Mouse (Mus musculus) cerebellum, adult 11-12 months (tissue): ENCODE data around the gene Rspo1.
A peak's percentile ranks its signal among the peaks of the same experiment; 100 is the strongest.

ENCODE experiments used
- DNase-seq: peaks from one replicate; pipeline ENCODE4 v3.0.0; 2022

The Rspo1 gene

DNA sequence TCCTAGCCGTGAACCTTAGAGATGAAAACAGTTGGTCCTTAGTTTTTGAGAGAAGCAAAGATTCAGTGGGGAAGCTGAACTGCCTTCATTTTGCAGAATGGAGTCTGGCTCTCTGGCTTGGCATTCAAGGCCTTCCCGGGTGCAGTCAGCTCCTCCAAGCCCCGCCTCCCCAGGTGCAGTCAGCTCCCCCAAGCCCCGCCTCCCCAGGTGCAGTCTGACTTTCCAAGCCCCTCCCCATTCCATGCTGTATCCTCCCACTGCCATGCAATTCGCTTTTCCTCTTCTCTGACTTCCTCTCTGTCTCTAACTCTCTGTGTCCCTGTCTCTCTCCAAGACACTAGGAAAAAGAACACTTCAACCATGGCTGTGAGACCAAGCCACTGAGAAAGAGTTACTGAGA, 8.0 kb upstream of the Rspo1 start:
- DNase-seq: no peak

DNA sequence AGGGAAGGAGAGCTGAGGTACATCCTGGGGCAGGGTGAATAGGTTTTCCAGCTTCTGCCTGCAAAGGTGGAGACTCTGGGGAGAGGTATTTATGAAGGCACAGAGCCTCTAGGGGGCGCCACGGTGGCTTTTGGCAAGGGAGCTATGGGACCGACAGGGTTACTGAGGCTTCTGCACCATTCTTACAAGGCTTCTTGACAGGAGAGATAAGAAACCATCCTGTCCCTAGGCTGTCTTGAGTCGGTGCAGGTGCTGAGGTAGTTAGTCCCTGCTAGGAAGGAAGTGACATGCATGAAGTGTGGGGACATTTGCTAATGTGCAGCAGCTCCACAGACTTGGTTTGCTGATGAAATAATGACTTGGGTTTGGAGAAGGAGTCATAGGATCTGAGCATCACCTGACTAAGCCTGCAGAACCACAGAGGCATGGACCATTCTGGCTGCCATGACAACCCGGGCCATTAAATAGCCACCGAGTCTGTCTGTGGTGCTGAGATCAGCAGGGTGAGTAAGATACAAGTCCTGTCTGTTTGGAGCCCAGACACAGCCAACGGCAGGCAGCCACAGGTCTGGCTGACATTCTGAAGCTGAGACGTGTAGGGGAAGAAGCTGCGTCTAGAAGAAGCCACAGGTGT, 2.2 kb upstream of the Rspo1 start:
- no peak for DNase-seq

DNA sequence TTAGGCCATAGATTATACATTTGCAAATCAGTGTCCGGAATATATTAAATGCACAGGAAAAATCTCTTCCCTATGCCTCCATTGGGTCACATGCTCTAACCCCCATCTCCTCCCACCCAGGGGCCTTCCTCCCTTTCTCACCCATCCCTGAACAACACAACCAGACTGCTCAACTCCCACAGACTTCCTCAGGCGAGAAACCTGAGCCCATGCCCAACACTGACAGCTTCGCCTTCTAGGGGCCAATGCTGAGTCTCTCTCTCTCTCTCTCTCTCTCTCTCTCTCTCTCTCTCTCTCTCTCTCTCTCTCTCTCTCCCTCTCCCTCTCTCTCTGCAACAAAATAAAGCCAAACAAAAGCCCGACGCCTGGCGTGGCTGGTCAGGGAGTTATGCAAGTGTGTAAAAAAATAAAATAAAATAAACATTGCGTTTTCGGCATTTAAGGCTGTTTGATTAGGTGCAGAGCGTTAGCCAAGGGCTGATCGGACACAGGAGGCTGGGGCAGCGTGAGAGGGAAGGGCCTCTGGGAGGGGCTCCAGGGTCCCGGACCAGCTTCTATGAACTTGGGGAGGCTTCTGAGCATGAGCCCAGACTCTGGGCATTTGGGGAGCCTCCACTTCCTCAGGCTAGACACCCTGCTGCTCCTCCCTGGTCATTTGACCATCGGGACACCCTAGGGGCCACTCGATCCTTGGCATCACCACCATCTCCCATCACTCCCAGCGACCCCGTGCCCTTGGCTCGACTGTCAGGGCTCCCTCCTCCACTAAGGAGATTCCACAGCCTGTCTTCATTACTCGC, 1.2 kb upstream of the Rspo1 start:
- DNase-seq: no peak

DNA sequence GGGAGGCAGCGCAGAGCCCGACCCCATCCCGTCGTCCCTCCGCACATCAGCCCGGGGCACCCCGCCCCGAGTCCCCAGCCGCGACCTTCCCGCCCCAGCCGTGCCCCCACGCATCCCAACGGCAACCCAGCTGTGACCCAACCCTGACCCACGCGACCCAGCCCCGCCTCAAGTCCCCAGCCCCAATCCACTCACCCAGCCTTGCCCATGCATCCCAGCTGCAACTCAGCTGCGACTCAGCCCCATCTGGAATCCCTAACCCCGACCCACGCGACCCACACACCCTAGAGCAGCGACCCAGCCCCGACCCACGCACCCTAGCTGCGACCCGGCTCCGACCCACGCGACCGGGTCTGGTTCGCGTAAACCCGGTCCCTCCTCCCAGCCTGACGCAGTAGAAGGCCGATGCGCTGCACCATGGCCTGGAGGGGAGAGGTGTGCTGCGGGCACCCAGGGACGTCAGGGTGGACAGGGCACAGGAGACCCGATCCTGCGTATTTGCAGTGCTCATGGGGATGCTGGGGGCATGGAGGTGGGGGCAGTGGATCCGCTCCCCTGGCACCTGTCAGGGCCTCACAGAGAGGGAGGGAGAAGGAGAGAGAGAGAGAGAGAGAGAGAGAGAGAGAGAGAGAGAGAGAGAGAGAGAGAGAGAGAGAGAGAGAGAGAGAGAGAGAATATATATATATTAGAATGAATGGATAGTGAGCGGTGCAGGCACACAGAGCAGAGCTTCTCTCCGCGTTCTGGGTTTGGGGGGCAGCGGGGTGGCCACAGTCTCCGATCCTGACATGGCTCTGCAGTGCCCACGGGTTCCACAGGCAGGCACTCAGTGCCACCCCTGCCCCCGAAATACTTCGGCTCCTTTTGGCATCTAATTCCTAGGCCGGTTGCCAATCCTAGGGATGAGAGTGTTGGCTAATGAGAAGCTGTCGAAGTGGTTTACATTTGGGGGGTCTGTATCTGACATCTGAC, 795 bp downstream of the Rspo1 start:
- no peak for DNase-seq

DNA sequence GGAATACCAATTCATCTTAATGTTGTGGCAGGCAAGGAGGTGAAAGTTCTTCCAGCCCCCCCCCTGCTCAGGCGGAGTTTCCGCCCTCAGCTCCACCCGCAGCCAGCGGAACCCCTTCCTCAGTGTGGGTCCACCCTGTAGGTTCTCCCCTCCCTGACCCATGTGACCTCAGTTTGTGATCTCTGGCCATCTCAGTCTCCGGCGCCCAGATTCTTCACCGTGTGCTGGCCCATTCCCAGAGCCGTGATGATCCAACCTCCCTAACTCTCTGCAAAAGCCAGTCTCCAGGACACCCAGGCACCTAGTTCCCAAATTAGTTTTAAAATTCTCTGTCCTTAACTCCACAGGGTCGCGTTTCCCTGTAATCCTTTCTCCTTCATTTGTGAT, 1.5 kb downstream of the Rspo1 start:
- DNase-seq: no peak

DNA sequence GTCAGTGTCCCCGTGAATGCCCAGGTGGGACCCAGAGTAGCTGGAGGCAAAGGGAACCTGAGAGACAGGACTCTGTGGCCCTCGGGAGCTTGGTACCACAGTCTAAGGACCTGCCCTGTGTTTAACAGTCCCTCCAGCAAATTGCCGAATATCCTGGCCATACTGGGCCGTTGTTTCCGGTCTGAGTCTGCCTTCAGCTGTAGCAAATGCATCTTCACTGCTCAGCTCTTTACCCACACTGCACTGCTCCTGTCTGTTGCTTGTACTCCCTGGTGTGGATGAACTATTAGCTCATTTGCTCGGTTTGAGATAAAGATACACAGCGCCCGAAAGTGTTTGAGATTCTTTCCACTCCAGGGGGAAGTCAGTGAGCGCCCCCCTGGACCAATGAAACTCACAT, 2.2 kb downstream of the Rspo1 start:
- DNase-seq: no peak

DNA sequence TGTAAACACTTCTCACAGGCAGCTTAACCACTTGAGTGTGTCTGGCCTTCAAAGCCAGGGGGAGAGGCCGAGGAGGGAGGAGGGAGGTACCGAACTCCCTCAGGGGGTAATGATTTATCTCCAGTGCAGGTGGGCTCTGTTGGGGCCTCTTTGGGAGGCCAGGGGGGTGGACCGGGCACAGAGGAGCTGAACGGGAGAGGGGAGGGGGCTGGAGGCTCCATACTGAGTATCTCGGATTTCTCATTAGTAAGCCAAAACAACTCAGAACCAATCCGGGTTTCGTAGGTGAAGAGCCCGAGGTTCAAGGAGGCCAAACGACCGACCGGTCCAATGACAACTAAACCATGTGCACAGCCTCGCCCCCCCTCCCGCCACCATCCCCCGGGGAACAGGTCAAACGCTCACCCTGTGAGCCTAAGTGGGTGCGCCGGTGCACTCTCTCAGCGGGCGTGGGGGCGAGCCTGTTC, 3.6 kb downstream of the Rspo1 start:
- no peak for DNase-seq

DNA sequence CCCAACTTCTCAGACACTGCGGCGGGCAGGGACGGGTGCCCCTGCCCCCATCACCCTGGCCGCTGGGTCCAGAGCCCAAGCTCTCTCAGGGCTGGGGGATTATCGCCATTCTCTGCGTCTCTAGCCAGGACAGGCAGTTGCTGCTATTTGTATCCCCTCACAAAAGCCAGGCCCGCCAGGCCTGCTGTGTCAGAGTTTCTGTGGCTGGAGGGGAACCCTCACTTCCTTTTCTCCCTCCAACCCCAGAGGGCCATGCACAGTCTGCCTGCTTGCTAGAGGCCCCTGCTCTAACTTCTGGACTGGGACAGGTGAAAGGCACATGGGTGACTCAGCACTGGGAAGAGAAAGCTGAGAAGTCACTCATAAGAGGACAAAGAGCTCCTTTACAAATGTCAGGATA, 4.1 kb downstream of the Rspo1 start:
- no peak for DNase-seq

GRCm38 (mm10) chr4:124997479-124998147, 11.4 kb downstream of the Rspo1 start:
- no peak for DNase-seq

GRCm38 (mm10) chr4:124999548-124999947, 13.3 kb downstream of the Rspo1 start:
- no peak for DNase-seq

GRCm38 (mm10) chr4:125002978-125003377, 16.7 kb downstream of the Rspo1 start:
- DNase-seq: no peak

GRCm38 (mm10) chr4:125004886-125005285, 18.7 kb downstream of the Rspo1 start:
- DNase-seq: no peak

DNA sequence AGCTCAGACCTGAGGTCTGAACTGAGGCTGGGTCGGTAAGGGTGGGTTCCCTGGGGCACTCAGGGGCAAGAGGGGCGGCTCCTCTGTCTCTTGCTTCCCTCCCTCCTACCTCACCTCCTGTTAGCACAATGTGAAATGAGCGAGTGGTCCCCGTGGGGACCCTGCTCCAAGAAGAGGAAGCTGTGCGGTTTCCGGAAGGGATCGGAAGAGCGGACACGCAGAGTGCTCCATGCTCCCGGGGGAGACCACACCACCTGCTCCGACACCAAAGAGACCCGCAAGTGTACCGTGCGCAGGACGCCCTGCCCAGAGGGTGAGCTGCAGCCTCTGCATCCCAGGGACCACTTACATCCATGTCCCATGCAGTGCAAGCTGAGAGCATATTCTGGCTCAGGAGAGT, 21.2 kb downstream of the Rspo1 start:
- no peak for DNase-seq

DNA sequence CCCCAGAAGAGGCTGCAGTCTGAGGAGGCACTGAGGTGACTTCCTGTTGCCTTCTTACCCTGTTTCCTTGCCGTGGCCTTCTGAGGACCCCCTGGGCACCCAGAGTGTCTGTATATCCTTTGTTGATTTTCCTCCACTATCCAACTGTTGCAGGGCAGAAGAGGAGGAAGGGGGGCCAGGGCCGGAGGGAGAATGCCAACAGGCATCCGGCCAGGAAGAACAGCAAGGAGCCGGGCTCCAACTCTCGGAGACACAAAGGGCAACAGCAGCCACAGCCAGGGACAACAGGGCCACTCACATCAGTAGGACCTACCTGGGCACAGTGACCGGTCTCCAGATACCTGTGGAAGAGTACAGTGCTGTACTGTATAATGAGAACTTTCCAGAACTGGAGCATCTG, 22.0 kb downstream of the Rspo1 start:
- no peak for DNase-seq

DNA sequence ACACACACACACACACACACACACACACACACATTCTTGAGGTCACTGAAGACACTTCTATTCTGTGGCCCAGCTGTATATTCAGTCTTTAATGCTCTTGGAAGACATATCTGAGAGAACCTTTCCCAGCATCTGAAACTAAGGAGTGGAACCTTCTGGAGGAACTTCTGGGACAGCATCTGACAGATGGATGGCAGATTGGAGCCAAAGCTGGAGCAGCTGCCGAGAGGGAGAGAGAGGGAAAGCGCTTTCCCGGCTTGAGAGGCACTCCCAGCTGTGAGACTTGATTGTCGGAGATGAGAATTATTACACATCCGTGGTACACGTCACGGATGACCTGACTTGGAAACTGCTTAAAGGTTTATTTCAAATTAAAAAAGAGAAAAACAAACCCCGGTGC, 22.5 kb downstream of the Rspo1 start:
- DNase-seq: no peak

- DNase-seq: no peak
These were observed 29.8 kb downstream of the Rspo1 start, which contains the start of gene Gnl2 for GRCm38 (mm10) chr4:125015806-125016635. Gene Gnl2 (plus strand): TSS chr4:125016585.

GRCm38 (mm10) chr4:125017431-125017830, 31.2 kb downstream of the Rspo1 start:
- no peak for DNase-seq

GRCm38 (mm10) chr4:125020780-125021538, 34.7 kb downstream of the Rspo1 start:
- no peak for DNase-seq

DNA sequence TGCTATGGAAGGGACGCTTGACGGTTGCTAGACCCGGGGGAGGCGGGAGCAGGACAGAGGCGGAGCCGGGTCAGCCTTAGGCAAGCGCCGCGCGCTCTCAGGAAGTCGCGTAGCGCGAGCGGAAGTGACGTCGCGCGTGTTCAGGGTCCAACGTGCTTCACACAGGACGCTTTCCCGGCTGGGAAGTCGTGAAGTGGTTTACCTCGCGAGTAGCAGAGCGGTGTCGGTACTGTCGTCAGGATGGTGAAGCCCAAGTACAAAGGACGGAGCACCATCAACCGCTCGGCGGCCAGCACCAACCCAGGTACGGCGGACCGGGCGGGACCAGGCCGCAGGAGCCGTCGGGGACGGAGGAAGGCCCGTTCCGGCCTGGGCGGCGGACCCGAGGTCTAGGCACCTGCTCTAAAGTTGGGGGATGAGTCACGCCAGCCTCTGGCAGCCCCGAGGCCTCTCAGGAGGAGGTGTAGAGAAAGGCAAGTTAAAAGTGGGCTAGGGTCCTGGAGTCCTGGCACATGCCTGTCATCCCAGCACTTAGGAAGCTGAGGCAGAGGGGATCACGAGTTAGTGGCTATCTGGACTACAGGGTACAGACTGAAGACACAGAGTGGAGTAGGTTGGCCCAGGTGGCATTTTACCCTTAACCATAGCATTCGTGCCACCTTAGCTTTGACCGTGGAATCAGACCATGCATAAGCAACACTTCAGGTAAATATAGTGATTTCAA, 43.8 kb downstream of the Rspo1 start:
- DNase-seq: peak; percentile 90

DNA sequence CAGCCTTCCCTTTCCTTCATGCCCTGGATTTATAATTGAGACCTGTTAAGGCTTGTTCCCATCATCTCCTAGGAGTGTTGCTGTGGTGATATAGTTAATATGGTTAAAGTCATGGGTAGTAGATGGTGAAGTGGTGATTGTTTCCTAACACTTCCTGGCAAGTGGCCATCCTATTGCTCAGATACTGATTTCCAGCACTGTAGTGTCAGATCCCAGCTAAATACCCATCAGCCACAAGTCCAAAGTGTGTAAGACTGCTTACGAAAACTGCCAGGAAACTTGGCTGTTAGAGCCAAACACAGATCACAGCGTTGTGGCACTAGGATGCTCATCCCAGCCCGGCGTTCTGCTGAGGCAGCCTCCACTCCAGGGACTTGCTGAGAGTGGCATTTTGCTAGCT, 48.1 kb downstream of the Rspo1 start:
- no peak for DNase-seq
